Mouse (Mus musculus): Measurements from ENCODE around the gene Prkd1. TPM values are rescaled to one million over a fixed set of nuclear protein-coding genes. Genes with fewer than 3 reads are reported as not detected.

The Prkd1 gene
- polyA plus RNA-seq, 1 experiment from 2014 or later, result 3.2 TPM

- Histone ChIP-seq H3K9me3 (replicated peaks) (no peaks in the 10 kb centered on the region), H3K36me3 (no peaks in the 10 kb centered on the region), H3K27ac (replicated peaks) (no peak overlapping the region), H3K4me3 (no peak overlapping the region), H3K27me3 (ENCODE audit: low read depth, poor library complexity, severe bottlenecking) (no peaks in the 10 kb centered on the region), H3K4me1 (peaks cover 6% of the 10 kb centered on the region; the same call in 1 of the 2 replicates)
- DNase-seq (ENCODE audit: low spot score), result no peak
- WGBS, result 77% methylated on average over 3 of the region's 3 CpGs
Measured at GRCm38 (mm10) chr12:50499796-50500504, 148.9 kb downstream of the Prkd1 start.

- Histone ChIP-seq H3K4me3 (no peak overlapping the region), H3K36me3 (no peaks in the 10 kb centered on the region), H3K27me3 (ENCODE audit: low read depth, poor library complexity, severe bottlenecking) (no peaks in the 10 kb centered on the region), H3K9me3 (replicated peaks) (no peaks in the 10 kb centered on the region), H3K4me1 (peaks cover 6% of the 10 kb centered on the region; the same call in 1 of the 2 replicates), H3K27ac (replicated peaks) (no peak overlapping the region)
- 94% methylated on average over 3 of the region's 3 CpGs for WGBS
- DNase-seq (ENCODE audit: low spot score), result no peak
Measured at GRCm38 (mm10) chr12:50496006-50496405, 152.9 kb downstream of the Prkd1 start.

- Histone ChIP-seq H3K36me3 (no peaks in the 10 kb centered on the region), H3K4me1 (no peaks in the 10 kb centered on the region), H3K27me3 (ENCODE audit: low read depth, poor library complexity, severe bottlenecking) (no peaks in the 10 kb centered on the region), H3K9me3 (replicated peaks) (no peaks in the 10 kb centered on the region), H3K4me3 (no peak overlapping the region), H3K27ac (replicated peaks) (no peak overlapping the region)
- no peak for DNase-seq (ENCODE audit: low spot score)
- 89% methylated on average over 7 of the region's 7 CpGs for WGBS
Measured at GRCm38 (mm10) chr12:50479784-50480183, 169.1 kb downstream of the Prkd1 start.

- Histone ChIP-seq H3K27ac (replicated peaks) (no peak overlapping the region), H3K27me3 (ENCODE audit: low read depth, poor library complexity, severe bottlenecking) (no peaks in the 10 kb centered on the region), H3K9me3 (replicated peaks) (no peaks in the 10 kb centered on the region; the same call in 1 of the 2 replicates), H3K36me3 (no peaks in the 10 kb centered on the region), H3K4me3 (no peak overlapping the region), H3K4me1 (no peaks in the 10 kb centered on the region)
- WGBS, result 88% methylated on average over 3 of the region's 3 CpGs
- DNase-seq (ENCODE audit: low spot score), result no peak
Measured at GRCm38 (mm10) chr12:50457151-50457550, 191.7 kb downstream of the Prkd1 start.

GRCm38 (mm10) chr12:50451761-50452160, 197.1 kb downstream of the Prkd1 start:
- WGBS, result 96% methylated on average over 3 of the region's 3 CpGs
- no peaks in the 10 kb centered on the region for H3K27me3 ChIP-seq (ENCODE audit: low read depth, poor library complexity, severe bottlenecking)
- no peak overlapping the region for H3K4me3 ChIP-seq
- no peaks in the 10 kb centered on the region for H3K4me1 ChIP-seq
- no peak overlapping the region for H3K27ac ChIP-seq (replicated peaks)
- no peaks in the 10 kb centered on the region for H3K9me3 ChIP-seq (replicated peaks)
- no peak for DNase-seq (ENCODE audit: low spot score)
- H3K36me3 ChIP-seq, result no peaks in the 10 kb centered on the region

GRCm38 (mm10) chr12:50436660-50437059, 212.2 kb downstream of the Prkd1 start:
- no peak overlapping the region for H3K27ac ChIP-seq (replicated peaks)
- H3K36me3 ChIP-seq, result no peaks in the 10 kb centered on the region
- no peak for DNase-seq (ENCODE audit: low spot score)
- WGBS, result 79% methylated on average over 6 of the region's 6 CpGs
- no peaks in the 10 kb centered on the region for H3K4me1 ChIP-seq
- H3K4me3 ChIP-seq, result no peak overlapping the region
- no peaks in the 10 kb centered on the region for H3K9me3 ChIP-seq (replicated peaks)
- no peaks in the 10 kb centered on the region for H3K27me3 ChIP-seq (ENCODE audit: low read depth, poor library complexity, severe bottlenecking)

GRCm38 (mm10) chr12:50430129-50430703, 218.7 kb downstream of the Prkd1 start:
- no peak overlapping the region for H3K4me3 ChIP-seq
- no peaks in the 10 kb centered on the region for H3K36me3 ChIP-seq
- H3K4me1 ChIP-seq, result no peaks in the 10 kb centered on the region
- WGBS, result 83% methylated on average over 5 of the region's 5 CpGs
- H3K9me3 ChIP-seq (replicated peaks), result no peaks in the 10 kb centered on the region
- no peak for DNase-seq (ENCODE audit: low spot score)
- no peak overlapping the region for H3K27ac ChIP-seq (replicated peaks)
- H3K27me3 ChIP-seq (ENCODE audit: low read depth, poor library complexity, severe bottlenecking), result no peaks in the 10 kb centered on the region

GRCm38 (mm10) chr12:50352404-50352803, 296.5 kb downstream of the Prkd1 start:
- no peaks in the 10 kb centered on the region for H3K36me3 ChIP-seq
- no peaks in the 10 kb centered on the region for H3K27me3 ChIP-seq (ENCODE audit: low read depth, poor library complexity, severe bottlenecking)
- no peak overlapping the region for H3K4me3 ChIP-seq
- no peaks in the 10 kb centered on the region for H3K9me3 ChIP-seq (replicated peaks)
- no peak for DNase-seq (ENCODE audit: low spot score)
- H3K27ac ChIP-seq (replicated peaks), result no peak overlapping the region
- H3K4me1 ChIP-seq, result no peaks in the 10 kb centered on the region
- 75% methylated on average over 11 of the region's 11 CpGs for WGBS

GRCm38 (mm10) chr12:50333182-50333581, 315.7 kb downstream of the Prkd1 start:
- Histone ChIP-seq H3K36me3 (no peaks in the 10 kb centered on the region), H3K27ac (replicated peaks) (no peak overlapping the region), H3K27me3 (ENCODE audit: low read depth, poor library complexity, severe bottlenecking) (no peaks in the 10 kb centered on the region), H3K4me3 (no peak overlapping the region), H3K9me3 (replicated peaks) (no peaks in the 10 kb centered on the region), H3K4me1 (peaks cover 9% of the 10 kb centered on the region)
- DNase-seq (ENCODE audit: low spot score), result no peak
- 40% methylated on average over 4 of the region's 4 CpGs for WGBS

- H3K36me3 ChIP-seq, result no peaks in the 10 kb centered on the region
Measured at GRCm38 (mm10) chr12:50314634-50315033, 334.3 kb downstream of the Prkd1 start.

GRCm38 (mm10) chr12:50309276-50309675, 339.6 kb downstream of the Prkd1 start:
- DNase-seq (ENCODE audit: low spot score), result no peak
- Histone ChIP-seq H3K9me3 (replicated peaks) (no peaks in the 10 kb centered on the region), H3K27me3 (ENCODE audit: low read depth, poor library complexity, severe bottlenecking) (no peaks in the 10 kb centered on the region), H3K27ac (replicated peaks) (no peak overlapping the region), H3K4me1 (no peaks in the 10 kb centered on the region), H3K4me3 (no peak overlapping the region), H3K36me3 (no peaks in the 10 kb centered on the region)
- WGBS, result 84% methylated on average over 3 of the region's 3 CpGs

More at GRCm38 (mm10) chr12:50314634-50315033, 334.3 kb downstream of the Prkd1 start:
- Histone ChIP-seq H3K27me3 (ENCODE audit: low read depth, poor library complexity, severe bottlenecking) (no peaks in the 10 kb centered on the region), H3K9me3 (replicated peaks) (no peaks in the 10 kb centered on the region), H3K4me3 (no peak overlapping the region), H3K4me1 (no peaks in the 10 kb centered on the region), H3K27ac (replicated peaks) (no peak overlapping the region)
- no peak for DNase-seq (ENCODE audit: low spot score)

GRCm38 (mm10) chr12:50301334-50301733, 347.6 kb downstream of the Prkd1 start:
- DNase-seq (ENCODE audit: low spot score), result no peak
- H3K27me3 ChIP-seq (ENCODE audit: low read depth, poor library complexity, severe bottlenecking), result peaks cover 22% of the 10 kb centered on the region
- H3K9me3 ChIP-seq (replicated peaks), result no peaks in the 10 kb centered on the region
- H3K4me1 ChIP-seq, result no peaks in the 10 kb centered on the region
- no peaks in the 10 kb centered on the region for H3K36me3 ChIP-seq
- no peak overlapping the region for H3K4me3 ChIP-seq
- WGBS, result 52% methylated on average over 1 of the region's 1 CpGs
- H3K27ac ChIP-seq (replicated peaks), result no peak overlapping the region

GRCm38 (mm10) chr12:50296067-50296466, 352.8 kb downstream of the Prkd1 start:
- Histone ChIP-seq H3K4me3 (no peak overlapping the region), H3K9me3 (replicated peaks) (no peaks in the 10 kb centered on the region), H3K4me1 (peaks cover 6% of the 10 kb centered on the region; the same call in 1 of the 2 replicates), H3K36me3 (no peaks in the 10 kb centered on the region), H3K27ac (replicated peaks) (no peak overlapping the region), H3K27me3 (ENCODE audit: low read depth, poor library complexity, severe bottlenecking) (peaks cover 22% of the 10 kb centered on the region)
- 64% methylated on average over 2 of the region's 2 CpGs for WGBS
- no peak for DNase-seq (ENCODE audit: low spot score)
